Mouse (Mus musculus) intestine, embryonic 15.5 days (tissue): ENCODE data around the gene Sgms1. TPM values are rescaled to one million over a fixed set of nuclear protein-coding genes. Genes with fewer than 3 reads are reported as not detected.

Experiments used
- ATAC-seq: fragments of 200-750 bp; cut with Nextera tagmentation; 2 replicates; pipeline ENCODE4 v1.8.0; 2017; ENCODE audit warnings: moderate TSS enrichment, moderate library complexity
- H3K27ac ChIP-seq: fragments of 300-500 bp; sonication (generic); 2 replicates; pipeline ENCODE4 v1.5.1; 2015; ENCODE audit warnings: mild to moderate bottlenecking, inconsistent platforms
- H3K27me3 ChIP-seq: fragments of 300-500 bp; sonication (generic); replicated peaks from 2 replicates; pipeline ENCODE4 v1.6.1; 2015; ENCODE audit warnings: inconsistent platforms
- H3K36me3 ChIP-seq: fragments of 300-500 bp; sonication (generic); 2 replicates; pipeline ENCODE4 v1.6.1; 2015; ENCODE audit warnings: inconsistent platforms
- H3K4me1 ChIP-seq: fragments of 300-500 bp; sonication (generic); replicated peaks from 2 replicates; pipeline ENCODE4 v1.6.1; 2015; ENCODE audit warnings: inconsistent platforms
- H3K4me2 ChIP-seq: fragments of 300-500 bp; sonication (generic); replicated peaks from 2 replicates; pipeline ENCODE4 v1.6.1; 2015; ENCODE audit warnings: mild to moderate bottlenecking, inconsistent platforms
- H3K4me3 ChIP-seq: fragments of 300-500 bp; sonication (generic); replicated peaks from 2 replicates; pipeline ENCODE4 v1.5.1; 2015; ENCODE audit warnings: inconsistent platforms
- H3K9ac ChIP-seq: fragments of 300-500 bp; sonication (generic); 2 replicates; pipeline ENCODE4 v1.6.1; 2015; ENCODE audit warnings: inconsistent platforms
- H3K9me3 ChIP-seq: fragments of 300-500 bp; sonication (generic); 2 replicates; pipeline ENCODE4 v1.6.1; 2016; ENCODE audit warnings: inconsistent platforms
- WGBS: fragments of 180-500 bp; shearing (Covaris S2); methylation state at CpG from one replicate; pipeline ENCODE4 v1.1.7; 2015; 5-methylcytosine and 5-hydroxymethylcytosine counted together
- polyA plus RNA-seq: library from polyadenylated mRNA; unstranded; fragments of >200 nt; fragmentation: Nextera tagmentation; extraction: Ambion mirVana; gene quantifications from 2 replicates; pipeline ENCODE4 v1.2.1, GENCODE M21; 2015

Gene Sgms1
- polyA plus RNA-seq, 1 experiment from 2014 or later, result 35.3 TPM

- H3K27me3 ChIP-seq, result no peaks in the 10 kb centered on the region
- H3K36me3 ChIP-seq, result no peaks in the 10 kb centered on the region
- H3K27ac ChIP-seq, result no peak overlapping the region
- WGBS, result 76% methylated on average over 5 of the region's 5 CpGs
- H3K4me1 ChIP-seq, result 0 out of 2 replicates have a peak, but pooled peaks cover 5% of the 10 kb centered on the region
- H3K9ac ChIP-seq, result no peak overlapping the region
- no peak overlapping the region for H3K4me3 ChIP-seq
- no peak for ATAC-seq
- no peak overlapping the region for H3K4me2 ChIP-seq
- no peaks in the 10 kb centered on the region for H3K9me3 ChIP-seq
Measured at GRCm38 (mm10) chr19:32237685-32238084, 151.8 kb downstream of the Sgms1 start.

- H3K36me3 ChIP-seq, result no peaks in the 10 kb centered on the region
- WGBS, result 91% methylated on average over 3 of the region's 3 CpGs
- H3K4me1 ChIP-seq, result 0 out of 2 replicates have a peak, but pooled peaks cover 3% of the 10 kb centered on the region
- no peaks in the 10 kb centered on the region for H3K27me3 ChIP-seq
- no peak overlapping the region for H3K27ac ChIP-seq
- no peak overlapping the region for H3K4me2 ChIP-seq
- no peak overlapping the region for H3K4me3 ChIP-seq
- no peak for ATAC-seq
- H3K9ac ChIP-seq, result no peak overlapping the region
- no peaks in the 10 kb centered on the region for H3K9me3 ChIP-seq
Measured at GRCm38 (mm10) chr19:32237173-32237583, 152.3 kb downstream of the Sgms1 start.

GRCm38 (mm10) chr19:32234717-32235434 is 154.6 kb downstream of the Sgms1 start:
- H3K27ac ChIP-seq, result no peak overlapping the region
- no peaks in the 10 kb centered on the region for H3K9me3 ChIP-seq
- H3K9ac ChIP-seq, result no peak overlapping the region
- no peaks in the 10 kb centered on the region for H3K36me3 ChIP-seq
- 77% methylated on average over 6 of the region's 6 CpGs for WGBS
- H3K27me3 ChIP-seq, result no peaks in the 10 kb centered on the region
- H3K4me2 ChIP-seq, result no peak overlapping the region
- no peak overlapping the region for H3K4me3 ChIP-seq
- ATAC-seq, result no peak
- H3K4me1 ChIP-seq, result no peaks in the 10 kb centered on the region

GRCm38 (mm10) chr19:32231292-32231691 is 158.2 kb downstream of the Sgms1 start:
- H3K4me1 ChIP-seq, result no peaks in the 10 kb centered on the region
- H3K27ac ChIP-seq, result no peak overlapping the region
- 72% methylated on average over 10 of the region's 10 CpGs for WGBS
- no peaks in the 10 kb centered on the region for H3K36me3 ChIP-seq
- H3K4me2 ChIP-seq, result no peak overlapping the region
- no peaks in the 10 kb centered on the region for H3K9me3 ChIP-seq
- ATAC-seq, result no peak
- H3K4me3 ChIP-seq, result no peak overlapping the region
- H3K9ac ChIP-seq, result no peak overlapping the region
- H3K27me3 ChIP-seq, result no peaks in the 10 kb centered on the region

GRCm38 (mm10) chr19:32230798-32231197 is 158.7 kb downstream of the Sgms1 start:
- no peaks in the 10 kb centered on the region for H3K36me3 ChIP-seq
- H3K27ac ChIP-seq, result no peak overlapping the region
- no peak for ATAC-seq
- H3K4me3 ChIP-seq, result no peak overlapping the region
- H3K4me2 ChIP-seq, result no peak overlapping the region
- no peaks in the 10 kb centered on the region for H3K9me3 ChIP-seq
- 50% methylated on average over 5 of the region's 5 CpGs for WGBS
- H3K27me3 ChIP-seq, result no peaks in the 10 kb centered on the region
- H3K9ac ChIP-seq, result no peak overlapping the region
- no peaks in the 10 kb centered on the region for H3K4me1 ChIP-seq

GRCm38 (mm10) chr19:32230301-32230700 is 159.2 kb downstream of the Sgms1 start:
- H3K9me3 ChIP-seq, result no peaks in the 10 kb centered on the region
- WGBS, result 80% methylated on average over 5 of the region's 5 CpGs
- H3K4me3 ChIP-seq, result no peak overlapping the region
- H3K9ac ChIP-seq, result no peak overlapping the region
- H3K27ac ChIP-seq, result no peak overlapping the region
- H3K4me2 ChIP-seq, result no peak overlapping the region
- no peaks in the 10 kb centered on the region; the same call in 1 of the 2 replicates for H3K4me1 ChIP-seq
- H3K36me3 ChIP-seq, result no peaks in the 10 kb centered on the region
- H3K27me3 ChIP-seq, result no peaks in the 10 kb centered on the region
- ATAC-seq, result no peak

GRCm38 (mm10) chr19:32229776-32230175 is 159.7 kb downstream of the Sgms1 start:
- Histone ChIP-seq H3K27ac (no peak overlapping the region), H3K9ac (no peak overlapping the region), H3K4me1 (no peaks in the 10 kb centered on the region; the same call in 1 of the 2 replicates), H3K4me3 (no peak overlapping the region), H3K4me2 (no peak overlapping the region), H3K9me3 (no peaks in the 10 kb centered on the region), H3K36me3 (no peaks in the 10 kb centered on the region), H3K27me3 (no peaks in the 10 kb centered on the region)
- no peak for ATAC-seq
- WGBS, result 86% methylated on average over 5 of the region's 5 CpGs

- no peak overlapping the region for H3K9ac ChIP-seq
- H3K4me2 ChIP-seq, result no peak overlapping the region
- H3K4me1 ChIP-seq, result no peaks in the 10 kb centered on the region; the same call in 1 of the 2 replicates
- H3K4me3 ChIP-seq, result no peak overlapping the region
- ATAC-seq, result no peak
- no peaks in the 10 kb centered on the region for H3K27me3 ChIP-seq
- WGBS, result 81% methylated on average over 2 of the region's 2 CpGs
- H3K9me3 ChIP-seq, result no peaks in the 10 kb centered on the region
- no peak overlapping the region for H3K27ac ChIP-seq
- H3K36me3 ChIP-seq, result no peaks in the 10 kb centered on the region
Measured at GRCm38 (mm10) chr19:32227175-32227574, 162.3 kb downstream of the Sgms1 start.

- H3K4me3 ChIP-seq, result no peak overlapping the region
- H3K9ac ChIP-seq, result no peak overlapping the region
- H3K4me1 ChIP-seq, result no peaks in the 10 kb centered on the region; the same call in 1 of the 2 replicates
- WGBS, result 81% methylated on average over 9 of the region's 9 CpGs
- H3K36me3 ChIP-seq, result no peaks in the 10 kb centered on the region
- no peak overlapping the region for H3K4me2 ChIP-seq
- ATAC-seq, result 0 out of 2 replicates have a peak, but pooled peaks have one; percentile 34
- no peaks in the 10 kb centered on the region for H3K9me3 ChIP-seq
- no peak overlapping the region for H3K27ac ChIP-seq
- no peaks in the 10 kb centered on the region for H3K27me3 ChIP-seq
Measured at GRCm38 (mm10) chr19:32225097-32225490, 164.4 kb downstream of the Sgms1 start.

- H3K27ac ChIP-seq, result no peak overlapping the region
Measured at GRCm38 (mm10) chr19:32224318-32225096, 165.0 kb downstream of the Sgms1 start.

GRCm38 (mm10) chr19:32223751-32224174 is 165.8 kb downstream of the Sgms1 start:
- Histone ChIP-seq H3K9me3 (no peaks in the 10 kb centered on the region), H3K27ac (no peak overlapping the region), H3K4me2 (no peak overlapping the region), H3K4me1 (no peaks in the 10 kb centered on the region; the same call in 1 of the 2 replicates), H3K36me3 (no peaks in the 10 kb centered on the region), H3K9ac (no peak overlapping the region), H3K27me3 (no peaks in the 10 kb centered on the region), H3K4me3 (no peak overlapping the region)
- 78% methylated on average over 3 of the region's 3 CpGs for WGBS
- no peak for ATAC-seq

More at GRCm38 (mm10) chr19:32224318-32225096, 165.0 kb downstream of the Sgms1 start:
- ATAC-seq, result no peak
- H3K9me3 ChIP-seq, result no peaks in the 10 kb centered on the region
- H3K4me2 ChIP-seq, result no peak overlapping the region
- H3K27me3 ChIP-seq, result no peaks in the 10 kb centered on the region
- H3K4me3 ChIP-seq, result no peak overlapping the region
- 79% methylated on average over 2 of the region's 2 CpGs for WGBS
- H3K36me3 ChIP-seq, result no peaks in the 10 kb centered on the region
- no peaks in the 10 kb centered on the region; the same call in 1 of the 2 replicates for H3K4me1 ChIP-seq
- no peak overlapping the region for H3K9ac ChIP-seq

GRCm38 (mm10) chr19:32222083-32222482 is 167.4 kb downstream of the Sgms1 start:
- no peak; the same call in 1 of the 2 replicates for ATAC-seq

More at GRCm38 (mm10) chr19:32222083-32222482, 167.4 kb downstream of the Sgms1 start:
- 92% methylated on average over 11 of the region's 11 CpGs for WGBS
- no peak overlapping the region for H3K4me2 ChIP-seq
- H3K27me3 ChIP-seq, result no peaks in the 10 kb centered on the region
- no peak overlapping the region for H3K4me3 ChIP-seq
- H3K9me3 ChIP-seq, result no peaks in the 10 kb centered on the region
- H3K4me1 ChIP-seq, result no peaks in the 10 kb centered on the region; the same call in 1 of the 2 replicates
- H3K36me3 ChIP-seq, result no peaks in the 10 kb centered on the region
- no peak overlapping the region for H3K9ac ChIP-seq
- no peak overlapping the region for H3K27ac ChIP-seq
